Mouse (Mus musculus) retina, adult 2 months (tissue): ENCODE measurements around the gene Rnf146.
"Not testable (repeated sequence)": the region's sequence is repeated elsewhere in the genome, so short reads cannot be mapped to it uniquely, and the experiment has no call there.

Experiments
- DNase-seq: peaks from one replicate; pipeline ENCODE4 v3.0.0-alpha.2; 2012; ENCODE audit warnings: low read depth, low spot score

Rnf146 gene

DNA sequence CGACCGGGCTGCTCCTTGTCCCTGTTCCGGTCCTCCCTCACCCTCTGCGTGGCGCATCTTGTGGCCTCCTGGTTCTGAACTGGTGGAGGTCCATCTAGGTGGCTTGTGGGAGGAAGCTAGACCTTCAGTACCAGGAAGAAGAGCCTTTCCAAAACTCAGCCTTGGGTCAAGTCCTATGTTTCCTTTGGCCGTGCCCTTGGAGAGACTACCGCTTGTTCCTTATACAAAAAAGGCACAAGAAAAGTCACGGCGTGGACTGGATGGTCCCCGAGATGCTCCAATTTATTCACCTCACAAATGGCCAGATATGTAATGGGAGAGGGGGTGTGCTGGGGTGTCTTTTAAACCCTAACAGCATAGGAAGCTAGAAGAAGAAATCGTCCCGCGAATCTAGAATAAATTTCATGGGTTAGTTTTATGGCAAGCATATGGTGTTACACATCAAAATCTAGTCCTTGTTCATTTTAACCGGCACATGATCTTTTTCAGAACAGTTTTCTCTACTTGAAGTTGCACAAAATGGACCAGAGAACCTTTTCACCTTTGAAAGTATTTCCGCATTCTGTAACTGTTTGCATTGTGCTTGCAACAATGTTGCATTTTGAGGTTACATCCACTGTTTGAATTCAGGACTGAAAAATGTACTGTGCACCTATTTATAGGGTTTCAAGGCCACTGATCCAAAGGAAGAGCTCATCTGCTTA, at the start of gene Rnf146:
Gene Rnf146, minus strand, starts transcription at position 246 of the 704 bp plus-strand sequence.
- no peak for DNase-seq

DNA sequence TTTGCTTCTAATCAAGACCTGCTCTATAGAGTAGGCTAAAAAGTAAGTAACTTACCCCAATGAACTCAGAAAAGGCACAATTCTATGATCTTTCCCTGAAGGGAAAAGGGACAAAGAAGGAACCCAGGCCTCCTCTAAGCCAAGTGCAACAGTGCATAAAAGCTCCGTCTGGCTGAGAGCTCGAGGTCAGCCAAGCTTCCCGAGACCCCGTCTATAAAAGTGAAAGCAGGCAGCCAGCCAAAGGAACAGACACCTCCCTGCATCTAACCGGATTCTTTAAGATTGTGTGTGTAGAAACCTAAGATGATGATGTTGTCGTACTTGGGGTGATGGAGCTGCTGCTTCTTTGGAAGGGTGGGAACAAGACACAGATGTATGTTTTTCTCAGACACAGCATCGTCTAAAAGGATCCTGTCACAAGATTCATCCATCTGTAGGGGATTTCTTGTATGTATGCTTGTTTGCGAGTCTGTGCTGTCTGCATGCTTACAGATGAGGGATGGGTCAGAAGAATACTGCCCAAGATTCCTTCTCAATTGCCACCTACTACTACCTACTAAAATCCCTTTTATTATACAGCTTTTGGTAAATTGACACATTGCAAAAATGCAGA, 40.5 kb upstream of the Rnf146 start:
- no peak for DNase-seq

DNA sequence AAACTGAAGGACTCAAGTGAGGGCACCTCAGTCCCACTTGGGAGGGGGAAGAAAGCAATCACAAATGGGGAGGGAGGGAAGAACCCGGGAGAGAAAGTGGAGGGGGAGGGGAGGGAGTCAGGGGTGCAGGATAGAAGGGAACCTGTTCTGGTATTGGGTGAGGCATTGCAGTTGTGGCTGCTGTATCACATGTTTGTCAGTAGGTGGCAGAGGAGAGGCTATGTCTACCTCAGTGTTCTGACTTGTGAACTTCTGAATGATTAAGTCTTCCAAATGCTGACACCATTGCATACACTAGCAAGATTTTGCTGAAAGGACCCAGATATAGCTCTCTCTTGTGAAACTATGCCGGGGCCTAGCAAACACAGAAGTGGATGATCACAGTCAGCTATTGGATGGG, 32.6 kb upstream of the Rnf146 start:
- DNase-seq: not testable (repeated sequence)

DNA sequence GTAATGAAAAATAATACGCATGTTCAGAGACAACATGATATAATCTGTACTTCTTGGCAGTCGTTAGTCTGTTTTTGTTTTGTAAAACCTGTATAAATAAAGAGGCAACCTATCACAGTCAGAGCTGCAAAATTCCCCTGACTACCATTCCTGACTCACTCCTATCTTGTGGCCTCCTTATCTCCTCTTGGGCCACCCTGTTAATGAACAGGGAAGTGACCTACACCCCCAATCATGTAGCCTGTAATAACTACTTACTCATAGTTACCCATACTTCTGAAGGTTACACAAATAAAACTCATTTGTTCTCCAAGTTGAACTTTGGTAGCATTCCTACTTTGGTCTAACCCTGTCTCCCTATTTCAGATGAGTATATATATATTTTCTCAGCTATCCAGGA, 19.3 kb upstream of the Rnf146 start:
- DNase-seq: no peak

DNA sequence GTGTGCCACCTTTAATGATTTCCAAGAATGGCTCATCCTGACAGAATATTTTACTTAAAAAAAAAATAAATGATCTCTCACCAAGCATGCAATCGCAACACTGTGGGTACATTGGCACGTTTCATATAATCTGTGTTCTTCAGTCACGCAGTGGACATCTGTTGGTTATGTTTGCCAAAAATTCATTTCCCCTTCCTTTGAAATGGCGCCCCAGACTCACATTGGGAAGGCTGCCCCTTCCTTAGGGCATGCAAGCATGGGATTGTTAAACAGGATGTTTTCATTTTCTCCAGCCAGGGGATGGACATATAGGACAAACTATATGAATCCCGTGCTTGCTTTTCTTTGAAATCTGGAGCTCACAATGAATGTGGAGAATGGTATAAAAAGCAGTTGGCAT, 11.8 kb upstream of the Rnf146 start:
- DNase-seq: no peak

DNA sequence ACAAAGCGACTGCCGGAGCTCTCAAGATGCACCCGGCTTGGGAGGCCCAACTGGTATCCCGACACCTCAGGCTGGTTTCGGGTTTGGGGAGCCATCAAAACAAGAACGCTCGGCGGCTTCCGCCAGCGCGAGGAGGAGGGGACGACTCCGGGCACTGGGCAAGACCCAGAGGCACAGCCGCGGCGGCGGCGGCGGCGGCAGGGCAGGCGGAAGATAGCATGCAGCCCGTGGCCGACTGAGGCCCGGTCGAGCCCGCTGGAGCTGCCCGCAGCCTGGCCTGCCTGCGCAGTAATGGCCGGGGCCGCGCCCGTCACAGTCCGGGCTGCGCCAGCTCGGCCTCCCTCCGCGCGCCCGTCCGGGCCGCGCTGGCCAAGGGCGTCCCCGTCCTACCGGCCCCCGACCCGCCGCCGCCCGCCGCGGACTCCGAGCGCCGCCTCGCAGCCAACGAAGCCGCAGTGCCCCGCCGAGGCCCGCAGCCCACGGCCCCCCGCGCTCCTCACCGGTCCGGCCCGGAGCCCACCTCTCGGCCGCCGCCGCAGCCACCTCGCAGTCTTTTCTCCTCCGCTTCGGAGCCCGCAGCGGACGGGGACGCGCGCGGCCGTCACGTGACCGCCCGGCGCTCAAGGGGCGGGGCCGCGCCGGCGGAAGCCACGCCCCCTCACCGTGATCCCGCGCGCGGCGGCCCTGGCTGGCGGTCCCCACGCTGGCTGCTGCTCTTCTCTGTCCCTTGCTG, 612 bp downstream of the Rnf146 start:
- DNase-seq: peak; percentile 72

DNA sequence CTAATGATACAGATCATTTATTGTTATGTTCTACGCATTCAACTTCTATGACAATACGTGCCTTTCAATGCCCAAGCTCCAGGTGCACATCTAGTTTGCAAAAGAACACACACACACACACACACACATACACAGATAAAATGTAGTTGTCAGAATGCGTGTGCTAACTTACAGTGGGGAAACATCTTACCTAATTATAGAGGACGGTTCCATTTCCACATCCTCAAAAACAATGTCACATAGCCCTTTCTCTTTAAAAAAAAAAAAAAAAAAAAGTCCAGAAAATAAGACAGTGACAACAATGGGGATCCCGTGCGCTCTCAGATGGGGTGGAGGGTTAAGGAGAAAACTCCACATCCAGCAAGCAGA, 1.2 kb downstream of the Rnf146 start:
- DNase-seq: peak; percentile 16

DNA sequence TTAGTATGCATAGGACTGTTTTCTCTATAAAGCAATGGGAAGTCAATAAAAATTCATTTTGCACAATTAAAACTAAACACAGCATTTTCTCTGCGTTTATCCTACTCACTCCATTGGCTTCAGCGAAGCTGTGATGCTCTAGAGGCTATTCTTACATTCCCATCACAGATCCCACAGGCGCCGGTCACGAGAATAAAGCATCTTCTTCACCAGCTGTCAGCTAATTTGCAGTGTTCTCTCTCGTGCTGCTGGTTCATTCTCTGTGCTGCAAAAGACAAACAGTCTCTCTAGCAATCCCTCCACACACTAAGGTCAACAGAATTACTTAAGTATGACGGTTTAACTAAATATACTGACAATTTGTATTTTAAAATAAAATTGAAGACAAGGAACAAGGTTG, 8.1 kb downstream of the Rnf146 start:
- DNase-seq: peak; percentile 15

DNA sequence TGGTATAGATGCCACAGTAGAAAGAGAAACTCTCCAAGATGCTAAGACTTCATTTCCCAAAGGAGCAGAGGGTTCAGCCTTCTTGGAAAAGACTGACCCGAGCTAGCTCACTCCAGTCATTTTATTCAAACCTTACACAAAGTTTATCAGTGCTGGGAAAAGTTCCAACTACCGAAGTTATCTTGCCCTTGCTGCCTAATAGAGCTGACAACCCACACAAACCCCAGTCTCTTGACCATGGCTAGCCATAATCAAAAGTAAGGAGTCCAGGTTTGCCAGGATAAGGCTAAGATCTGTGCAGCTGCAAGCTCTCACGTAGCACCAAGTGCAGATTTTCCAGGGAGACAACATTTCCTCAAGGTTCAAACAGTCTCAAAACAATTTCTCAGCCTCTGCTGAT, 9.7 kb downstream of the Rnf146 start:
- no peak for DNase-seq

DNA sequence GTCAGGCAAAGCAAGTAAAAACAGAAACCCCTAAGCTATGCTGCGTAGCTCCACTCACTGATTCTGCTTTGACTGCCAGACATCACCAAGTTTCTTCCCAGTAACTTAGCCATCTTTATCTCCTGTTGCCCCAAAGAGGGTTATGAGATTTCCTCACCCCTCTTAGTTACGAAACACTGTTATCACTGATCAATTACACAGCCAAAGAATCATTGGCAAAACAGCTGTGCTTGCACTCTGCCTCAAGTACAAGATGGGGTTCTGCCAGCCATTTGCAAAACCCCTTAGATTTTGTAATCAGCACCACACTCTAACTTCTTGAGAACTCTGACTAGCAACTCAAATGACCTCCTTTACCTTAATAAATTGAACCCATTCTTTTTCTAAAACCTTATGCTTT, 10.8 kb downstream of the Rnf146 start:
- DNase-seq: no peak

DNA sequence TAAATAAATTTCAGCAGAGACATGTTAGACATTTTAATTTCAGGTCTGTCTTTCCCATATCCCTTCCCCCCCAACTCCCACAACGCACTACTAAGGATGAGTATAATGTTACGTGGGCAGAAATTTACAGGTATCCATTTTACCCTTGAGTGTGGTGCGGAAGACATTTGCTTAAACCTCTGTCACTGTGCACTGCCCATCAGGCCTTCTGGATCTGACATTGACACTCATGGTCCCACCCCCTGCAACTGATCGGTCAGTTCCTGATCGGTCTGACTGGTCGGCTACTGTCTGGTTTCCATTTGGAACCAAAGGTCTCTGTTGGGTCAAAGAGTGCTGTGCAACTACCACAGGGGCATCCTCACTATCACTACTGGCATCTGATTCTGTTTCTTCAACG, 15.6 kb downstream of the Rnf146 start:
- no peak for DNase-seq

DNA sequence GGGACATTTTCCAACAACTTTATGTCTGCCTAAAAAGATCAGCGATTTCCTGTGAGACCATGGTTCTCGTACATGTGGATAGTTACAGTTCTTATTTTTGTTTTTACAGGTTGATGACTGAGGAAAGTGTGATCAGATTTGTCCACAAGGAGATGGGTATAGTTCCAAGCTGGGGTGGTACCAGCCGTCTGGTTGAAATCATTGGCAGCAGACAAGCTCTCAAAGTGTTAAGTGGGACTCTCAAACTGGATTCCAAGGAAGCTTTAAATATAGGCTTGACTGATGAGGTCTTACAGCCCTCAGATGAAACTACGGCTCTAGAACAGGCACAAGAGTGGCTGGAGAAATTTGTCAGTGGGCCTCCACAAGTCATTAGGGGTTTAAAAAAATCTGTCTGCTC, 18.0 kb downstream of the Rnf146 start:
- DNase-seq: no peak

DNA sequence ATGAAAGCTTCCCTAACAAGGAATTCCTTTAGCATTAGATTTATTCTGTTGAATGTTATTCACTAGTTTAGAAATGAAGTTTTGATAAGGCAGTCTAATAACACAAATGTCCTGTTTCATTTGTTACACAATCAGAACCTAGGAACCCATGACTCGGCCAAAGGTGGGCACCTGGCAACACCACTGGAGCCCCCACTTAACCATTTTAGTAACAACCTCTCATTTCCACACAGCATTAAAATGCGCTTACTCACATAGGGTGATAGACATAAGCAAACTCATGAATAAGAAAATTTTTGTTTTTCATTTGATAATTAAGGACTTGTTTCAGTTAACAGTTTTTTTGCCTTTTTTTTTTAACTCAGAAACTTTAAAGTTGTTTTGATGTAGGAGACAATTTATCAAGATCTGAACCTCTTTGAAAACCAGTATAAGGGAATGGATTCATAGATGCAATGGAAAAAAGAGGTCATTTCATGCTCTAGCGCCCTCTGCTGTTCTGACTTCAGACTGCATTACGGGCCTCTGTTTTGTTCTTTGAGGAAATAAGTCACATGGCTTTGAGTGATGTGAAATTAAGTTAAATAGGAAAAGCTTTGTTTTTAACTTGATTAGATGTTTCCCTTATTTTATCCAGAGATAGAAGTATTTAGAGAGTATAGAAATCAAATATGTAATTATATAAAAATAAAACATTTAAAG, 23.7 kb downstream of the Rnf146 start:
- DNase-seq: no peak

DNA sequence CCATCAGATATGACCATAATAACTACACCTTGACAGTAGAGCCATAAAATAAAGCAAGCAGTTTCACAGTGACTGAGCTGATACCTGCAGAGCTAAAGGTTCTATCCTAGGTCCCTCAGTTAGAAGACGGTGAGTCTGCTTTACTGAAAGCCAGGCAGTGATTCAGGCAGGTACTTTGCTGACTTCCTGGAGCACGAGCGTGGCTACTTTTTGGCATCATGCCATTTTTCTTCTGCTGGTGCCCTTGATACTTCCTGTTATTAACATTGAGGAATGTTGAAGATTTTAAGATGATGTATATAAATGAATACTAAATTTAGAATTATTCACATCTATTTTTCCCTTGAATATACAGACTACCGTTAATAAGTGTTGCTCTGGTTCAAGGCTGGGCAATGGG, 28.4 kb downstream of the Rnf146 start:
- no peak for DNase-seq

DNA sequence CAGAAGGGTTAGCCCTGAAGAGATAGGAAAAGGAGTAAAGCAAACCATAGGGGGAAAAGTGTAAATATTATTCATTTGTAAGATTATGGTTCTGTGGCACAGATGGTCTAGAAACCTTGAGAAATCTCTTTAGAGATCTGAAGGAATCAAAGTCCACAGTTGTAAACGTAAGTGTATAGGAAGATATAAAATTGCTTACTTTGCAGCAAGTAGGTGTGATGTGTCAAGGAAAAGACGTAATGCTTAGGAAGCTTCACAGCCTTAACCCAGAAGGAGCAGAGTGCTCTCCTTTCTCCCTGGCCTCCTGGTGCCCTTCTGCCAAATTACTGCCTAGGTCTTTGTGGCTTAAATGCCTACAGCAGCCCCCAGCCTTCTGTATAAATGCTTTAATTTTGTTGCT, 37.4 kb downstream of the Rnf146 start:
- DNase-seq: no peak

DNA sequence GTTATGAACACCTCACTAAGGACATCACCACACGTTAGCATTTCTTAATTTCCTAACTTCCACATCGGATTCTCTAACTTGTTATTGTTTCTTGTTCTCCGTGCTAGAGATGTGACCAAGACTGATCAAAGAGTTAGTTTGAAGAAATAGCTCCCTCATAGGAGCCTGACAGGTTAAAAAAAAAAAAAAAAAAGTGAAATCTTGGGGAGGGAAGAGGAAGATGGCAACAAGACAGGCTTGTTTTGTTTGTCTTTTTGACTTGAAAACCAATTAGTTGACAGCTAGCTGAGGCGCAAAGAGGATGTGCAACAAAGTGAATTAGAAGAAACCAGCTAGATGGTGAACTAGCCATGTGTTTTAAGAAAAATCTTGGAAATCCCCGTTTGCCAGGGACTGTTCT, 48.3 kb downstream of the Rnf146 start:
- no peak for DNase-seq

DNA sequence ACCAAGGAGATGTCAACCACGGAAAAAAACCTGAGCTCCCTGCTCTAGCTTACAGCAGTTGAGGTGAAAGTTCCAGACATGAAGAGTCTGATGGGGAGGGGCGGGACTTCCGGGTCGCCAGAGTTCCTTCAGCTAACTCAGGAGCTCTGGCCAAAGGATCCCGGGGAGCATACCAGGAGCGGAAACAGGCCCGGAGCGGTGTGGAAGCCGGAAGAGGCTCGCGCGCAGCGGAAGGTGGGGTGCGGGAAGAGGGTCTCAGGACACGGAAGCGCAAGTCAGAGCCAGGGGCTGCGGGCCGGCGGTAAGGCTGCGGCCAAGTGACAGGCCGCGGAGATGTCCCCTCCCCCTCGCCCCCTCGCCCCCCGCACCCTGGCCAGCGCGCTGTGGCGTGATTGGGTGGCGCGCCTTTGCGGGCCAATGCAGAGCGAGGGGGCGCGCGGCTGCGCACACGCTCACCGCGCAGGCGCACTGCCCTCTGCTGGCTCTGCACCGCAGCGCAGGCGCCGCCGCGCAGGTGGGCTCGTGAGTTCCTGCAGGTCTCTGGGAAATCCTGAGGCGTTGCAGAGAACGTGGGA, 49.1 kb downstream of the Rnf146 start, which contains the start of gene Echdc1:
Gene Echdc1, plus strand, starts transcription at position 103 of the 575 bp plus-strand sequence.
- DNase-seq: peak; percentile 74

DNA sequence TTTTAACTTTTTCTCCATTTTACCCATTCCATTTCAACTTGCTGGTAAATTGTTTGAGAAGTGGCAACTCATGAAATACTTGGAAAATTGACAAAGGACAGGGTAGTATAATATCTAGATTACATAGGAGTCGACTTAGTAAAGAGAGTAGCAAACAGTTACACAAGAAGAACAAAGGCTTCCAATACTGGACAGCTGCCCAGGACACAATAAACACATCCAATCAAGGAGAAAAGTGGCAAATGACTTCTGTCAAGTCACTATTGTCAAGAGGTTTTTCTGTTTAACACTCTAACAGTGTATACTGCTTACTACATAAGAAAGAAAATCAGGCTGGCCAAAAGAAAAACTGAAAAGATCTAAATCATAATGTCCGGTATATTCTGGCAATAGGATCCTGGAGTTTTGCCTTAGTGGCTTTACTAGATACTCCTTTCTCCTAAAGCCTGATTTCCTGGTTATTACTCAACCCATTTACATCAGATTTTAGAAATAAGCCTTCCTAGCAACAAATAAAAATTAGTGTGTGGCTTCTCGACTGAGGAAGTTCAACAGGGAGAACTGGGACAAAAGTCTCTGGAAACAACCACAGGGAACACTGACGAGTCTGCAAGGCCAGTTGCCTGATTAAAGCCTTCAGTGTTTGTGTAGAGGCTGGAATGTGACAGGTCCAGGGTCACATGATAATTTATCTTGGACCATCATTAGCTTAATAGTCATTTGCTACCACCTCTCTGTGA, 50.6 kb downstream of the Rnf146 start:
- no peak for DNase-seq

DNA sequence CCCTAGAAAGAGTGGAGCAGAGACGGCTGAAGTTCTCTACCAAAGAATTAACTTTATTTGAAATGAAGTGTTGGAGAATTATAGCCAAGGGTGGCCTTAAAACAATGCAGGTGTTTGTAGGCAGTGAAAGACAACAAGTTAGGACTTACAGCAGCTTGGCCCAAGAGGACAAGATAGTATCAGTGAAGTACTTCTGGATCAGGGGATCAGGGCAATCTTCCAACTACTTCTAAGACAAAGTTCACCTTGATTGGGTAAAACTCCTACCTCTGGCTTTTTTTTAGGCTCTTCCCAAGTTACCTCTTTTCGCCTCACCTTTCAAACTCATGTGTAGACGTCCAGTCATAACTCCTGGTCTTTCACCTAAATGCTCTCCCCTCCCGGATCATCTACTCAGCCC, 60.0 kb downstream of the Rnf146 start:
- DNase-seq: no peak
